In genomic region chr13:98814275-98815040, GRCm38 (mm10) we compare ENCODE assay signal across 8 mouse cellular contexts. TPM values are rescaled to one million over a fixed set of nuclear protein-coding genes. Genes with fewer than 3 reads are reported as not detected.
A peak's percentile ranks its signal among the peaks of the same experiment; 100 is the strongest.
DNase-seq lines count a peak whose midpoint lies in the region; ATAC-seq and TF ChIP-seq lines count a peak whose summit lies in the region.

No protein-coding gene starts in this region.

- H3K9ac ChIP-seq in intestine, postnatal 0 days (ENCODE audit: low read depth, low read length), result peak overlapping the region; percentile 96
- H3K9ac ChIP-seq in midbrain, embryonic 16.5 days (ENCODE audit: low read depth, low read length), result peak overlapping the region; percentile 91

- no peaks in the 10 kb centered on the region for H3K36me3 ChIP-seq in intestine, postnatal 0 days (ENCODE audit: control insufficient read depth, insufficient read depth)
- no peaks in the 10 kb centered on the region for H3K36me3 ChIP-seq in midbrain, embryonic 16.5 days (ENCODE audit: control insufficient read depth, insufficient read depth, low read length)
- no peaks in the 10 kb centered on the region for H3K36me3 ChIP-seq in testis, adult 2 months (ENCODE audit: control insufficient read depth, insufficient read depth, low read length)

- peak; percentile 20 for ATAC-seq in intestine, postnatal 0 days
- peak; percentile 74 for ATAC-seq in midbrain, embryonic 16.5 days

- peak overlapping the region; percentile 94 for H3K4me3 ChIP-seq in intestine, postnatal 0 days (ENCODE audit: low read depth, low read length)
- H3K4me3 ChIP-seq in midbrain, embryonic 16.5 days (ENCODE audit: low read depth, low read length), result peak overlapping the region; percentile 90
- peak overlapping the region; percentile 77 for H3K4me3 ChIP-seq in testis, adult 2 months (ENCODE audit: control insufficient read depth, low read depth, low read length)

- WGBS in intestine, postnatal 0 days, result under 1% methylated on average over 75 of the region's 81 CpGs
- under 1% methylated on average over 73 of the region's 81 CpGs for WGBS in midbrain, embryonic 16.5 days

- no peaks in the 10 kb centered on the region for H3K9me3 ChIP-seq in intestine, postnatal 0 days (ENCODE audit: control insufficient read depth)
- no peaks in the 10 kb centered on the region for H3K9me3 ChIP-seq in midbrain, embryonic 16.5 days (replicated peaks; ENCODE audit: control insufficient read depth, low read length, poor library complexity, severe bottlenecking)

- H3K27me3 ChIP-seq in intestine, postnatal 0 days (replicated peaks; ENCODE audit: control insufficient read depth, insufficient read depth, low read length), result no peaks in the 10 kb centered on the region
- no peaks in the 10 kb centered on the region for H3K27me3 ChIP-seq in midbrain, embryonic 16.5 days (ENCODE audit: control insufficient read depth, insufficient read depth, low read depth, low read length)
- no peaks in the 10 kb centered on the region for H3K27me3 ChIP-seq in testis, adult 2 months (ENCODE audit: control insufficient read depth, insufficient read depth, low read length)

- H3K4me2 ChIP-seq in intestine, postnatal 0 days (replicated peaks; ENCODE audit: low read depth), result peak overlapping the region; percentile 67
- peak overlapping the region; percentile 70 for H3K4me2 ChIP-seq in midbrain, embryonic 16.5 days (ENCODE audit: low read length)

- intact Hi-C loops in gastrocnemius, postnatal 36 days (cut with DNase I), result no loop called here

- no peak for TF ChIP-seq CTCF in intestine, postnatal 0 days (IDR thresholded peaks at IDR 0.05; ENCODE audit: low read depth)
- no peak for TF ChIP-seq CTCF in testis, adult 2 months (IDR thresholded peaks at IDR 0.05; ENCODE audit: control insufficient read depth, insufficient read depth, insufficient replicate concordance, low read depth, low read length)

- TF ChIP-seq POLR2A in testis, adult 2 months (IDR thresholded peaks at IDR 0.05; ENCODE audit: control insufficient read depth, low read depth, low read length), result no peak

- peak overlapping the region; percentile 99 for H3K27ac ChIP-seq in intestine, postnatal 0 days (ENCODE audit: low read depth, low read length)
- H3K27ac ChIP-seq in midbrain, embryonic 16.5 days (ENCODE audit: low read length), result peak overlapping the region; percentile 90
- peak overlapping the region; percentile 87 for H3K27ac ChIP-seq in testis, adult 2 months (ENCODE audit: control insufficient read depth, insufficient read depth, low read depth, low read length)

- DNase-seq in right cerebral cortex, adult 18-20 months, result peak; percentile 33
- DNase-seq in right cerebral cortex, postnatal 25 days, result no peak
- peak; percentile 43 to 46 for DNase-seq in cerebellum, postnatal 36 days
- peak; percentile 38 to 65 for DNase-seq in gastrocnemius, postnatal 36 days
- peak; percentile 59 for DNase-seq in liver

- 0 out of 2 replicates have a peak, but pooled peaks cover 11% of the 10 kb centered on the region for H3K4me1 ChIP-seq in intestine, postnatal 0 days (replicated peaks; ENCODE audit: control insufficient read depth, insufficient read depth, low read length)
- peaks cover 8% of the 10 kb centered on the region for H3K4me1 ChIP-seq in midbrain, embryonic 16.5 days (ENCODE audit: control insufficient read depth, insufficient read depth, low read length)
- H3K4me1 ChIP-seq in testis, adult 2 months (ENCODE audit: control insufficient read depth, insufficient read depth, low read length), result 0 out of 2 replicates have a peak, but pooled peaks cover 3% of the 10 kb centered on the region

RNA-seq across cellular contexts. Expression of gene Fcho2, which starts 0.8 kb away (rescaled TPM):
- total RNA-seq in gastrocnemius, postnatal 36 days (2021), result 10 to 100 TPM; 20.2 TPM
- polyA plus RNA-seq in intestine, postnatal 0 days (2015; fragmentation: Nextera tagmentation; extraction: Ambion mirVana), result 24.7 and 30.3 TPM in 2 replicates
- polyA plus RNA-seq in midbrain, embryonic 16.5 days (2015; fragmentation: Nextera tagmentation; extraction: Ambion mirVana), result 23.0 and 27.4 TPM in 2 replicates
- 4.8 and 5.4 TPM in 2 replicates for polyA plus RNA-seq in testis, adult 2 months (2012; rRNA removed)
